Mouse (Mus musculus) kidney, adult 2 months (tissue): Measurements from ENCODE around the gene Atf3.

ENCODE experiments used
- CTCF ChIP-seq: fragments of 200-500 bp; conservative IDR thresholded peaks from 2 replicates; pipeline ENCODE4 v1.5.1; 2011; ENCODE audit warnings: low read depth, mild to moderate bottlenecking, control low read depth, low read length, moderate library complexity, mixed read lengths; ENCODE audit not compliant: insufficient read depth, insufficient read length
- POLR2A ChIP-seq: fragments of 200-500 bp; IDR thresholded peaks from one replicate; pipeline ENCODE4 v1.6.1; 2011; ENCODE audit warnings: low read depth, low read length, control low read depth

GRCm38 (mm10) chr1:191254448-191254847 is 36.6 kb upstream of the Atf3 start:
- TF ChIP-seq CTCF: no peak; the same call in 1 of the 2 replicates
- no peak for TF ChIP-seq POLR2A
